Mouse (Mus musculus) telencephalon, adult 2 months (tissue): ENCODE measurements around the gene Myl3.

ENCODE experiments used
- DNase-seq: peaks from one replicate; pipeline ENCODE4 v3.0.0-alpha.2; 2011; ENCODE audit warnings: low read depth, low spot score

The Myl3 gene

DNA sequence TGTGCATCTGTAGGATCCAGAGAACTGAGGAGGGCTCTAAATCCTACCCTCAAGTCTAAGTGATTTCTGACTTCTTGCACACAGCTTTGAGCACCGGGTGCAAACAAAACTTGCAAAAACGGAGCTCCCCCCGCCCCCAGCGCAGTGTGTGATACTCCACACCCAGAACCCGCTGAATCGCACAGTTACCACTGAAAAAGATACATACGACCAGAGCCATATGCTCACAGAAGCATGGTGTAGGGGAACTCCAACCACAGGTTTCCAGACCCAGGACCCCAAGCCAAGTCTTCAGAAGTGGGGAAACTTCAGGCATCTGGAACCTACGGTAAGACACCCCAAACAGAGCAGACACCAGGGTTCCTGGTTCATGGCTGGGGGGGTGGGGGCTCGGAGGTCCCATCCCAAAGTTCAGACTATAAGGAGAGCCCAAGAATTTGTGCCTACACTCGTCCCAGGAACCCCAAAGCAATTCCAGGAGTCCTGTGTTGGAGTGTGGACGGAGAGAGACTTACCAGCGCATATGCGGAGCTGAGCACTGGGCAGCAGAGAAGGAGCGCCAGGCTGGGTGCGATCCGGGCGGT, at the start of gene Myl3:
Gene Myl3, plus strand, starts transcription at position 151 of the 584 bp plus-strand sequence.
- no peak for DNase-seq

- no peak for DNase-seq
Measured at GRCm38 (mm10) chr9:110695165-110695755, 46.4 kb upstream of the Myl3 start.

DNA sequence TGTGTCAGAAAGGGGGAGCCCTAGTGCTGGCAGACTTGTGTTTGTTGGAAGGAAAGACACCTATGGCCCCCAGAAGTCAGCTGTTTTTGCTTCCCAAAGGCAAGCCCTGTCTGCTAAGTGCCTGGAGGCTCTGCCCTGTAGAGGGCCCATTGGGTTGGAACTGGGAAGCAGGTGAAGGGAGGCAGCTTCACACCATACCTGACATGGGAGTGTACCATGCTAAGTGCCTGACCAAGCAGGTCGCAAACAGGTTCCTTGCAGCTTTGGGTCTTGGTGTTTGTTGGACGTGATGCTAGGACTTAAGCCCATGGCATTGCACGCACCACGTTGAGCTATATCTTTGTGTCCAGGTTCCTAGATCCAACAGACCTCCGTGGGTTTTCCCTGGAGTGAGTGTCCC, 45.2 kb upstream of the Myl3 start:
- DNase-seq, result no peak

- DNase-seq, result no peak
Measured at GRCm38 (mm10) chr9:110697465-110697864, 44.2 kb upstream of the Myl3 start.

DNA sequence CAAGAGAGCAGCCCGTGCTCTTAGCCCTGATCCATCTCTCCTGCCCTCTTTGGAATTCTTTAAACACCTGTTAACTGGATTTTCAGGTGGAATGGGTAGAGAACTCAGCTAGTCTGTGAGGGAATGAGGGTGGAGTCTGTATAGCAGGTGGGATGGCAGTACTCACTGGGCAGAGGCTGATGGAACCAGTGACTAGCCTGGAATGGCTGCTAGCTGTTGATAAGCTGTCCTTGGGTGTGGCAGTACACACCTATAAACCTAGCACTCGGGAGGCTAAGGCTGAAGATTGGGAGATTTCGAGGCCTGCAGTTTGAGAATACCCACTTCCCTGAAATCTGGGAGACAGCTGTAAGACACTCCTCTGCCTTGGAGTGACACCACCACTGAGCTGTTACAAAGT, 42.1 kb upstream of the Myl3 start:
- no peak for DNase-seq

DNA sequence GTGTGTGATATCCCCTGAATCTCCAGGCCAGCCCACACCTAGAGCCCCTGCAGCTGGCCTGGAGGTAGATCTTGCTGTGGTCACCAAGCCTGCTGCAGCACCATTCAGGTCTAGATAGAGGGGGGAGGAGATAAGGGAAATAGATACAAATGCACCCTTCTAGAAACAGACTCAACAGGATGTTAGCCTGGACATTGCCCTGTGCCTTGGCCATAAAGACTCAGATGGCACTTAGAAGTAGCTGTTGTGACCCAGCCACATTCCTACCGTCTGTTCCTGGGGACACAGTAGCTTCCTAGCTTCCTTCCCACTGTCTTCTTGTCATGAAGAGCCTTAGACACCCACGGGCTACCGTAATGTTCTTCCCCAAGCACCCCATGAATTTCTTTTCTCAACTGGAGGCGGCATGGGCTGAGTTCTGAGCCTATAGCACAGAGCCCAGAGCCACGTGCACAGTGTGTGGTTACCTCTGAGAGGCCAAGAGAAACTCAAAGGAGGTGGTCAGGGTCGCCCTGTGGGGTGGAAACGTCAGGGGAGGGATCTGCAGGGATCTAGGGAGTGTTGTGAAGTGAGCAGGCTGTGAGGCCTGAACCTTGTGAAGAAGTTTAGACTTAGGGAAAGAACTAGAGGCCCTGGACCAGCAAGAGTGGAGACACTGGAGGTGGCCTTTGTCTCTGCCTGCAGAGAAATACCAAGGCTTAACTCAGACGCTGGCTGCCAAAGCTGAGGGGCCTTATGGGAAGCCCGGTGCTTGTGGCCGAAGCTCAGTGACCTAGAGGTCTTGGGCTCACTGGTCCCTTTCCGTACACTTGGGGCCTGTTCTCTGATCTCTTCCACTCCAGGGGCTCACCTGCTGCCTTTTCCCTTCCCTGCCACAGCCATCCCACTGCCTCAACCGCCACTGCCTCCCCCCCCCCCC, 40.3 kb upstream of the Myl3 start:
- DNase-seq, result no peak

DNA sequence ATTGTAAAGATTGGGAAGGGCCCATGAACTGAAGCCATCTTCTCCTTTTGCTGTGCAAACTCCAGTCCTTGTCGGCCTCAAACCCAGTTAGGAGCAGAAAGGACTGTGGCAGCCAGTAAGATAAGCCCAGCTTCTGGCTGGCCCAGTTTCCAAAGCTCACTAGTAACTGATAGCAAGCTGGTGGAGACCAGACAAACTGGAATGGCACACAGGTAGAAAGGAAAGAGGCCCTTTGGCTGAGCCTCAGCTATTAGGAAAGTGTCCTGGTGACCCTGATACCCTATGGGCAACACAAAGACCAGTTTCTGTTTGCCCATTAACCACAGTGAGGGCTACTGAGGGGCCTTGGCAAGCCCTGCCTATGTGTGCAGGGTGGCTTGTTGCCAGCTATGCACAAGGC, 38.8 kb upstream of the Myl3 start:
- no peak for DNase-seq

DNA sequence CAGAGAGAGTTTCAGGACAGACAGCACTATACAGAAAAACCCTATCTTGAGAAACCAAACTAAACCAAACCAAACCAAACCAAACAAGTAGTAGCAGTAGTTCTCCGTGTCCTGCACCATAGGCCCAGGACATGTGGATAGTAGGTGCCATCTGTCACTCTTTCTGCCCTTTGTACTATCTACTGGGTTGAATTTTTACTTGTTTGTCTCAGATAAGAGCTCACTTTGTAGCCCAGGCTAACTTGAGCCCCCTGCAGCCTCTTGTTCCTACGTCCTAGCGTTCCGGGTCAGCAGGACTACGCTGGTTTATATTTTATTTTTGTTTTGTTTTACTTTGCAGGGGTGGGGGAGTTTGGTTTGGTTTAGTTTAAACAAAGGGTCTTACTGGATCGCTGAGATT, 37.7 kb upstream of the Myl3 start:
- DNase-seq, result no peak

DNA sequence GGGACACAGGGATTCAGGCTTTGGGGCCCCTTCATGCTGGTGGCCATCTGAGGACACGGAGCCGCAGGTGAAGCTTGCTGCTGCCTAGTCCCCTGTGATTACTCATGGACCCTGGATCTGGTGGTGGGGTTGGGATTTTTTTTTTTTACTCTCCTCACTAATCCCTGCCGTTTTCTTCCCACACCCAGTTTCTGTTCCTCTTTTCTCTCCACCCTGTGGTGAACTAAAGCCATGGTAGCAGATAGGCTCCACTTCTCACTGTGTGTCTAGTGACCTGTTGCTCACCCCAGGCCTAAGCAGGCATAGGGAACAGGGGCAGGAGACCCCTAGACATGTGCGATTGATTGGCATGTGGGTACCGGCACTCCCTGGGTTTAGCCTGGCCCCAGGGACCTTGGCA, 34.9 kb upstream of the Myl3 start:
- DNase-seq, result no peak

DNA sequence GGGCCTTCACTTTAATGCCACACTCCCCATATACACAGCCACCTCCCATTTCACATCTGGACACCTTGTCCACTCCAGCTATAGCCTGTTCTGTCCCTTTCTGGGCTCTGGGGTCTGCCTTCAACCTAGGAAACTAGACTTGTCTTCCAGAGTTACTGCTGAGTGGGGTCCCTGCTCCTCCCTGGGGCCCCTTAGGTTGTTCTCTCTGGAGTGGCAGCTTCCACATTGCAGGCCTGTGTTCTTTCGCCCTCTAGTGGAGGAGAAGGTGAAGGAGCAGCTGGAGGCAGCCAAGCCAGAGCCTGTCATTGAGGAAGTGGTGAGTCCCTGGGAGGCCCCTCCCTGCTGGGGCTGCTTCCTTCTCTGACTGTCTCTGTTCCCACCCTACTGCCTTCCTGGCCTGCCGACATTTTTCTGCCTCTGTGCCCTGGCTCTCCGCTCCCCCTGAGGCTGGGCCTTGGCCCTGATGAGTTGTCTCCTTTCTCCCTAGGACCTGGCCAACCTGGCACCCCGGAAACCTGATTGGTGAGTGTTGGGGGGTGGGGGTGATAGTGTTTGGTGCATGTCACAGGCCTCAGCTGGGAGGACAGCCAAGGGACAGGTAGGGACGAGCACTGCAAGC, 31.9 kb upstream of the Myl3 start:
- DNase-seq, result no peak

DNA sequence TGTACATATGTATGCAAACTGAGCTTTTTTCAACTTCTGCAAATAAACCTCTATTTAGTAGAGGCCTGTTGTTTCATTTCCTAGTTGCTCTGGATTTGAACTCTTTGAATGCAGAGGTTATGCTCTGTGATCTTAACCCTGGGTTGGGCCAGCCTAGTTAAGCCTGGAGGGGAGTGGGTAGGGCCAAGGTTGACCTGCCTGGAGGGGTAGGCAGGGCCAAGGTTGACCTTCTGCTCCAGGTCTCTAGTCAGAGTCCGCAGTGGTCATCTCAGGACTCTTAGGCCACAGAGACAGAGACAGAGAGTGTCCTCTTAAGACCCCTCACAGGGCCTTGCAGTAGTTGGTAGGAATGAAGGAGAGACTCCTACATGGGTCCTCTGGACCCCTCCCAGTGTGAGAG, 30.1 kb upstream of the Myl3 start:
- no peak for DNase-seq

DNA sequence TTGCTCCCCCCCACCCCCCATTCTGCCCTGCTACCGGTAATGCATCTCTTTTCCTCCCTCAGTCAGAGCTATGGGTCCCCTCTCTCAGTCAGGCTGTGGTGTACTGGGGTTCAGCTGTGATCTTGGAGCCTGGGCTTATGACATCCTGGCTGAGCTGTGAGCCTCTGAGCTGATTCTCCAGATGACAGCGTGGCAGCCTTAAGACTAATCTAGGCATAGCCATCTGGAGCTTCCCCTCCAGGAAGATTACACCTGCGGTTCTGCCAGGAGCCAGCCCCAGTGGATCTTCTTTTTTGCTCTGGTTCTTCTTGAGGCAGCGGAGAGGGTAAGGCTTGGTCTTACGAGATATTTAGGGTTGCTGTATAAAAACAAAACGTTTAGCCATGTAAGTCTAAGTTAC, 29.7 kb upstream of the Myl3 start:
- DNase-seq, result peak; percentile 44

- no peak for DNase-seq
Measured at GRCm38 (mm10) chr9:110712545-110712944, 29.1 kb upstream of the Myl3 start.

DNA sequence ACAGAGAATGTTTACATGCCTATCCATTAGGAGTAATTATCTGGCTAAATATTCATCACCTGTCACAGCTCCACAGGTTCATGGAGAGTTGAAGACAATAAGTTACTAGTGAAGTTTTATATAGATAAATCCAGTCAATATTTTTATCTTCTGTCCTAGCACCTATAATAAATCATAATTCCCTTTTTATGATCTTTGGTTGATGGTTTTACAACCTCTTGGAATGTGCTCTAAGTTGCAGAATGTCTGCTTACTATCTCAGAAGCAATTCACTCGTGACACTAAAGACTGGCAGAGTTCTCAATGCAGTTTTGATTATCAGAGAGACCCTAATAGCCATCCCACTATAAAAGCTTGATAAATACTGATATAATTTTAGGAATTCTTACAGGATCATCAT, 28.3 kb upstream of the Myl3 start:
- no peak for DNase-seq

DNA sequence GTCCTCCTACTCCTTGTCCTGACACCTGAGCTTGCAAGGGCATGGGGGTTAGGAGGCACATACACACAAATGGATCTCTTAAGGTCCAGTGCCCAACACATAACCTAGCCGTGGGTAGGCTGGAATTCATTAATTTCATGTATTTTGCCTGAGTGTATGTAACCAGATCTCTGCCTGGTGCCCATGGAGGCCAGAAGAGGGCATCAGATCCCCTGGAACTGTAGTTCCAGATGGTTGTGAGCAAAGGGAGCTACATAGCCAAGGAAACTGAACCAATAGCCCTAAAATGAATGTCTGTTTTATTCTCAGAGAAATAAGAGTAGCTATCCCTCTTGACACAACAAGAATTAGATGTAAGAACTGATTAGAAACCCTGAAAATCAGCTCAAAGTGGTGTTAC, 26.2 kb upstream of the Myl3 start:
- DNase-seq, result no peak

DNA sequence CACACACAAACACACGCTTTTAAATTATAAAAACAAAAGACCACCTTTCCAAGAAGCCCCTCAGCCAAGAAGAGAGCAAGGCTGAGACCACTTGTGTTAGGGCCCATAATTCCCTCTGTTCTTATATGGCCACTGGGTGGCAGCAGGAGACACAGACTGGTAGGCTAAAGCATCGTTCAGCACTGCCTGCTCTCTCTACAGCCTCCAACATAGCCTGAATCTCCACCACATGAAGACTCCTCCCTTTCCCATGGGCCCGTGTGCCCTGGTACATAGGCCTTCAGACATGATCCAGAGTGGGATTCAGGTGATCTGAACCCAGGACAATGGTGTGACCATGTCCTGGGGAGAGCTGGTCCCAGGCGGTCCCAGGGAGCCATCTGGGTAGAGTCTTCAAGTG, 24.9 kb upstream of the Myl3 start:
- DNase-seq, result no peak

GRCm38 (mm10) chr9:110718071-110718470, 23.6 kb upstream of the Myl3 start:
- DNase-seq, result no peak

- no peak for DNase-seq
Measured at GRCm38 (mm10) chr9:110718810-110719209, 22.9 kb upstream of the Myl3 start.

DNA sequence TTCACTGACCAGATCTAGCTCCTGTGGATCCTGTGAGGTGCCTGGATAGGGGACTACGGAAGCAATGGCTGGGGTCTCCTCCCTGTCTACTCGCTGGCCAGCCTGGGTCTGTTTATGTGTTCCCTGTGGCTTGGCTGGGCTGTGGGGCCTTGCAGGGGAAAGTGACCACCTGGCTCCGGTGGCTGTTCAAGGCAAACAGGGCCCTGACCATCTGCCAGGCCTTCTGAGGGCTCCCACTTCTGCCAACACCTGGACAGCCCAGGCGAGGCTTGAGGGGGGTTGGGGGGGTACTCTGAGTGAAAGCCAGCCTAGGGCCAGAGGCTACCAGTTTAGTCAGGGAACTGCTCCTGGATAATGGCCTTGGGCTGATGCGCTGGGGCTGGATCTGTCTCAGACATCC, 21.7 kb upstream of the Myl3 start:
- no peak for DNase-seq

GRCm38 (mm10) chr9:110722060-110722459, 19.6 kb upstream of the Myl3 start:
- no peak for DNase-seq

DNA sequence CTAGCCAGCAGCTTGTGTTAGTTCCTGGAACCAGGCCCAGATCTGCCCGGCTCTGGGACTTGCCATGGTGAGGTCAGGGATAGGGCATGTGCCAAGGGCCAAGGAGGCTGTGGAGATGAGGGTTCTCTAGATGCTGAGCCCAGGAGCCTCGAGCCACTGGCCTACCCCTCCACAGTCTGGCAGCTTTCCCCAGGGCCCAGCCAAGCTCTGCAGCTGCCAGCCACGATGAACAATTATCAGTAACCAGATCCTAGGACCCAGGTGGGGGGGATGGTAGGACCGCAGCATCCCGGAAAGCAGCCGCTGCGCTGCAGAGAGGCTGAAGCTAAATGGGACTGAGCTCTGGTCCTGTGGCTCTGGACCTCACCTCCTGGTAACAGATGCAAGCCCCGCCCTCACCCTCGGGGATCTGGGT, 15.9 kb upstream of the Myl3 start:
- no peak for DNase-seq

GRCm38 (mm10) chr9:110726867-110727266, 14.8 kb upstream of the Myl3 start:
- no peak for DNase-seq
